Mouse (Mus musculus) liver, embryonic 11.5 days (tissue): Measurements from ENCODE around the gene Tmem9. TPM values are rescaled to one million over a fixed set of nuclear protein-coding genes. Genes with fewer than 3 reads are reported as not detected.

Experiments used
- ATAC-seq: fragments of 200-750 bp; cut with Nextera tagmentation; replicated peaks from 2 replicates; pipeline ENCODE4 v1.8.0; 2017; ENCODE audit warnings: moderate number of reproducible peaks, mild to moderate bottlenecking, moderate TSS enrichment, moderate library complexity; ENCODE audit not compliant: low FRiP score
- DNase-seq: peaks from one replicate; pipeline ENCODE4 v3.0.0-alpha.2; 2017; ENCODE audit warnings: low spot score
- H3K27ac ChIP-seq: fragments of 300-500 bp; sonication (generic); 2 replicates; pipeline ENCODE4 v1.5.1; 2014; ENCODE audit warnings: mild to moderate bottlenecking, low read depth, low read length, control low read depth
- H3K27me3 ChIP-seq: fragments of 300-500 bp; sonication (generic); replicated peaks from 2 replicates; pipeline ENCODE4 v1.6.1; 2014; ENCODE audit warnings: low read length, mixed read lengths; ENCODE audit not compliant: control insufficient read depth, insufficient read depth
- H3K36me3 ChIP-seq: fragments of 300-500 bp; sonication (generic); 2 replicates; pipeline ENCODE4 v1.6.1; 2014; ENCODE audit warnings: mild to moderate bottlenecking, low read length, moderate library complexity, mixed read lengths; ENCODE audit not compliant: control insufficient read depth, insufficient read depth
- H3K4me1 ChIP-seq: fragments of 300-500 bp; sonication (generic); replicated peaks from 2 replicates; pipeline ENCODE4 v1.6.1; 2014; ENCODE audit warnings: low read length, mixed read lengths; ENCODE audit not compliant: control insufficient read depth, insufficient read depth
- H3K4me2 ChIP-seq: fragments of 300-500 bp; sonication (generic); 2 replicates; pipeline ENCODE4 v1.6.1; 2014; ENCODE audit warnings: mild to moderate bottlenecking, control low read depth, moderate library complexity
- H3K4me3 ChIP-seq: fragments of 300-500 bp; sonication (generic); 2 replicates; pipeline ENCODE4 v1.5.1; 2014; ENCODE audit warnings: low read depth, low read length, control low read depth
- H3K9ac ChIP-seq: fragments of 300-500 bp; sonication (generic); 2 replicates; pipeline ENCODE4 v1.6.1; 2014; ENCODE audit warnings: low read depth, low read length, control low read depth
- H3K9me3 ChIP-seq: fragments of 300-500 bp; sonication (generic); 2 replicates; pipeline ENCODE4 v1.6.1; 2016; ENCODE audit warnings: low read length, inconsistent platforms, mixed read lengths; ENCODE audit not compliant: control insufficient read depth
- whole genome bisulfite sequencing: fragments of 180-500 bp; shearing (Covaris S2); extraction: QIAGEN DNeasy Blood & Tissue Kit; methylation state at CpG from one replicate; pipeline ENCODE4 v1.1.7; 2014; 5-methylcytosine and 5-hydroxymethylcytosine counted together
- polyA plus RNA-seq: library from polyadenylated mRNA; unstranded; fragments of >200 nt; fragmentation: Nextera tagmentation; extraction: Ambion mirVana; gene quantifications from 2 replicates; pipeline ENCODE4 v1.2.1, GENCODE M21; 2014

Gene Tmem9
- polyA plus RNA-seq, 1 experiment from 2014 or later, result 92.6 TPM

DNA sequence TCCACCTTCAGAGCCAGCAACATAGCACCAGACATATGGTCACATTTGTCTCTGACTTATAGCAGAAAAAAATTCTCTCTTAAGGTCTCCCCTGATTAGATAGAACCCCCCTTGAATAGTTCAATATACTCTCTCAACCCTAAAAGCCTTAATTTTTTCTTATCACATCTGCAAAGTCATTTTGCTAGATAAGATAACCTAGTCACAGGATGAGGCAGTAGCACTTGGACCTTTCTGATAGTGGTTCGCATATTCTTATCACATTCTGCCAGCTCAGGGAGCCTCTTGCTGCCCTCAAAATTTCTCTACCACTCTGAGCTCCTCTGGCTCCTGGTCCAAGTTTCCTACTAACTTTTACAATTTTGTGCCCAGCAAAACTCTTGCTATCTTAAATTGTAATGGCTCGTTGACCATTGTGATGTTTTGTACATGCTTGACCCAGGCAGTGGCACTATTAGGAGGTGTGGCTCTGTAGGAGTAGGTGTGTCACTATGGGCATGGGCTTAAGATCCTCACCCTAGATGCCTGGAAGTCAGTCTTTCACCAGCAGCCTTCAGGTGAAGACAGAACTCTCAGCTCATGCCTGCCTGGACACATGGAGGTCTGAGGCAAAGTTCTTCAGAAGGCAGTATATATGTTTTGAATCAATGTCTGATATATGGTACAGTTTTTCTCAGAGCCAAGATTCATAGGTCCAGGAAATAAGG is 7.0 kb downstream of the Tmem9 start:
- no peak for DNase-seq
- H3K4me1 ChIP-seq, result peaks cover 21% of the 10 kb centered on the region
- no peak overlapping the region for H3K4me3 ChIP-seq
- ATAC-seq, result peak; percentile 84
- no peaks in the 10 kb centered on the region for H3K36me3 ChIP-seq
- H3K4me2 ChIP-seq, result peak overlapping the region; percentile 53
- no peaks in the 10 kb centered on the region for H3K9me3 ChIP-seq
- H3K27ac ChIP-seq, result peak overlapping the region; percentile 86
- H3K27me3 ChIP-seq, result no peaks in the 10 kb centered on the region
- 29% methylated on average over 2 of the region's 2 CpGs for WGBS
- no peak overlapping the region for H3K9ac ChIP-seq

DNA sequence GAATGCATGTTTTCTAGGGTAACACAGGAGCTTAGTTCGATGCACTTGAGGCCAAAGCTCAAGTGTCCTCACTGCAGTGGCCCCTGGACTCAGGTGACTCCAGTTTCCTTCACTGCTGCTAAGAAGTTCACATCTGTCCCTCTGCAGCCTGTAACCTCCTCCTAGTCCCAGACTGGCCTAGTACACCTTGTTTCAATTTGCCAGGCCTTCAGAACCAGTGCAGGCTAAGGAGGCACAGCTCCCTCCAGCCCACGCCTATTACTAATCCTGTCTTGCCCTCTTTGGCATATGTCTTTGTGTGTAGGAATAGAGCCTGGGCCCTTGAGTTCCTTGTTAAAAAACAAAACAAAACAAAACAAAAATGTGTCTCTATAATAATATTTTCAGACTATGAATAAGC is 9.4 kb downstream of the Tmem9 start:
- H3K9me3 ChIP-seq, result no peaks in the 10 kb centered on the region
- DNase-seq (no peak), ATAC-seq (no peak)
- H3K4me3 ChIP-seq, result peak overlapping the region; percentile 86
- no peak overlapping the region for H3K27ac ChIP-seq
- H3K27me3 ChIP-seq, result no peaks in the 10 kb centered on the region
- peak overlapping the region; percentile 83 for H3K4me2 ChIP-seq
- WGBS, result 73% methylated on average over 2 of the region's 2 CpGs
- peaks cover 12% of the 10 kb centered on the region; the same call in 1 of the 2 replicates for H3K36me3 ChIP-seq
- no peak overlapping the region for H3K9ac ChIP-seq
- H3K4me1 ChIP-seq, result peaks cover 21% of the 10 kb centered on the region

DNA sequence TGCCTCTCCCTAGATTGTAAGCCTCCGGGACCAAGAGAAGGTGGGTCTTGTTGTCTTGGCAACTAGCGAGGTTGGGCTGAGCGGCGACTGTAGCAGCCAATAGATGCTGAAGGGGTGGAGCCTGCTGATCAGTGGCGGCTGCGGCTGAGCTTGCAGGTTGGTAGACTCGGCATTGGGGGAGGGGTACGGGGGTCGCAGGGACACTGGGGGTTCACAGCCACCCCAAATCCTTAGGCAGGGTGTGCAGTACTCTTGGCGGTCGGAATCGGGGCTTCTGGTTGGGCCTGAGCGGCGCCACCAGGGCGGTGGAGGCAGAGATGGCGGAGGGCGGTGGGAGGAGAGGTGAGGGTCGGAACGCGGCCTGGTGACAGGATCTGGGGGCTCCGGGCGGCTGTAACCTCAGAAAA is 10.0 kb downstream of the Tmem9 start:
- Histone ChIP-seq H3K4me2 (peak overlapping the region; percentile 83), H3K4me1 (peaks cover 21% of the 10 kb centered on the region), H3K36me3 (peaks cover 14% of the 10 kb centered on the region; the same call in 1 of the 2 replicates), H3K27ac (peak overlapping the region; percentile 64), H3K4me3 (peak overlapping the region; percentile 86), H3K27me3 (no peaks in the 10 kb centered on the region), H3K9ac (peak overlapping the region; percentile 88), H3K9me3 (no peaks in the 10 kb centered on the region)
- peak; percentile 85 for ATAC-seq
- DNase-seq, result peak; percentile 85
- under 1% methylated on average over 22 of the region's 22 CpGs for WGBS

DNA sequence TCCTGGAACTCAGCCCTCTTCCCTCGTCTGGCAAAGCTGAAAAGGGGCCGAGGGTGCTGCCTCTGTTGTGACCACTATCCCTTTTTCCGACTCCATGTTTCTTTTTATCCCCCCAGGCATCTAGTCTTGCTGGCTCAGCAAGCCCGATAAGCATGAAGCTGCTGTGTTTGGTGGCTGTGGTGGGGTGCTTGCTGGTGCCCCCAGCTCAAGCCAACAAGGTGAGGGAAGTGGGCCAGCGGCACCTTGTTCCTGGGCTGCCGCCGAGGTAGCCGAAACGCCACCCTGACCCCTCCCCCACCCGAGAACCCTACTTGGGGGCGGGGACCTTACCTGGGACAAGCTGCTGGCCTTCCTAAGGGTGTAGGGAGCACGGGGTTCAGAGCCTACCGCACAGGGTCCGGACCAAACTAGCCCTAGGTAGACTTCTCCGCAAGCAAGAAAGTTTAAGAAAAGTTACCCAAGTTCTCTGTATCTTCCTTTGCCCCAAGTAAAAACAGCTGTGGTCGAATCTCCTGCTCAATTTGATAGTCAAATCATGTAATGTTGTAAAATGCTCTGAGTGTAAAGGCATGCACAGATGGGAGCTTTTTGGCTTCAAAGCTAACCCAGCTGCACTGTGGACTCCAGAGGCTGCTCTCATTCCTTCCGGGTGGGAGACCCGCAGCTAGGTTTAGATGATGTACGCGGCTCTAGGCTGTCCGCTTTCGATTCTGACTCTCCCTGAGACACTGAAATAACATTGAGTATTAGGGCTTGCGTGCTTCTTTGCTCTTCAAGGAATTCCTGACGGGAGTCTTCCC is 10.6 kb downstream of the Tmem9 start:
- Histone ChIP-seq H3K9me3 (no peaks in the 10 kb centered on the region), H3K27ac (peak overlapping the region; percentile 64), H3K4me3 (peak overlapping the region; percentile 86), H3K9ac (peak overlapping the region; percentile 88), H3K4me1 (peaks cover 19% of the 10 kb centered on the region), H3K4me2 (peak overlapping the region; percentile 83), H3K27me3 (no peaks in the 10 kb centered on the region), H3K36me3 (peaks cover 14% of the 10 kb centered on the region; the same call in 1 of the 2 replicates)
- ATAC-seq, result peak; percentile 10; the same call in 1 of the 2 replicates
- peak; percentile 58 for DNase-seq
- WGBS, result 10% methylated on average over 24 of the region's 24 CpGs

DNA sequence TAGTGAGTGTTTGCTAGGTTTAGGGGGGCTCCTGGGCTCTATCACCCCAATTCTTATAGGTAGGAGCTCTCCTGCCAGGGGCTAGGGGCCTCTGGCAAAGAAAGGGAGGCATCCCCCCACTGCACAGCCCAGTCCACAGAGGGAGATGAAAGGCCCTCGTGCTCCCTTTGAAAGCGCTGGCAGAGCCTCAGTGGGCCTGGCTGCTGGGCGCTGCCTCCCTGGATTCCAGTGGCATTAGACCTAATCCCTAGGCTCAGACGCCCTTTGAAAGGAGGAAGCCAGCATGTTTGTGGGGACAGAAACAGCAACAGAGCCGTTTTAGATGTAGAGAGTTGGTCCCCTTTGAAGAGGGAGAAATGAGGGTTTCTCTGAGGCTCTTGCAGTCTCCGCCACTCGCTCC is 22.3 kb downstream of the Tmem9 start:
- no peak overlapping the region for H3K27ac ChIP-seq
- no peak overlapping the region for H3K4me2 ChIP-seq
- H3K9me3 ChIP-seq, result no peaks in the 10 kb centered on the region
- H3K36me3 ChIP-seq, result peaks cover 42% of the 10 kb centered on the region
- no peak overlapping the region for H3K9ac ChIP-seq
- H3K4me1 ChIP-seq, result 0 out of 2 replicates have a peak, but pooled peaks cover 2% of the 10 kb centered on the region
- WGBS, result 78% methylated on average over 7 of the region's 7 CpGs
- ATAC-seq (no peak), DNase-seq (no peak)
- H3K4me3 ChIP-seq, result no peak overlapping the region
- H3K27me3 ChIP-seq, result no peaks in the 10 kb centered on the region

DNA sequence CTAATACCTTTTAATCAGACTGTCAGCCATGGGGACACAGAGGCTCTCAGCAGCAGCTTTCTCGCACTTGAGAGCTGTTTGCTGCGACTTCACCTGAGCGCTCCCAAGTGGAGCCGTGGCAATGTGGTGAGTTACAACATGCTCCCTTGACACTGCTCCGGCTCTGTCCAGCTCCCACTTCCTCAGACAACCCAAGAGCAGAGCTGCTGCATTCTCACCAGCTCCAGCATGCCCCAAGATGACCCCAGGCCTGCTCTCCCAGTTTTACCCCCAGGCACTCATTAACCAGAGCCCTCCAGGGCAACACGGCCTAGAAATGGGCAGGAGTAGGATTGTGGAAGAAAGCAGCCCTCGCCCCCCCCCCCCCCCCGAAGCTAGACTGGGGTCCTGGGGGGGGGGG is 23.7 kb downstream of the Tmem9 start:
- H3K36me3 ChIP-seq, result peaks cover 34% of the 10 kb centered on the region
- ATAC-seq (no peak), DNase-seq (no peak)
- WGBS, result 77% methylated on average over 8 of the region's 8 CpGs
- no peak overlapping the region for H3K27ac ChIP-seq
- H3K9ac ChIP-seq, result no peak overlapping the region
- H3K4me3 ChIP-seq, result no peak overlapping the region
- H3K4me2 ChIP-seq, result no peak overlapping the region
- H3K9me3 ChIP-seq, result no peaks in the 10 kb centered on the region
- H3K27me3 ChIP-seq, result no peaks in the 10 kb centered on the region
- 0 out of 2 replicates have a peak, but pooled peaks cover 2% of the 10 kb centered on the region for H3K4me1 ChIP-seq

DNA sequence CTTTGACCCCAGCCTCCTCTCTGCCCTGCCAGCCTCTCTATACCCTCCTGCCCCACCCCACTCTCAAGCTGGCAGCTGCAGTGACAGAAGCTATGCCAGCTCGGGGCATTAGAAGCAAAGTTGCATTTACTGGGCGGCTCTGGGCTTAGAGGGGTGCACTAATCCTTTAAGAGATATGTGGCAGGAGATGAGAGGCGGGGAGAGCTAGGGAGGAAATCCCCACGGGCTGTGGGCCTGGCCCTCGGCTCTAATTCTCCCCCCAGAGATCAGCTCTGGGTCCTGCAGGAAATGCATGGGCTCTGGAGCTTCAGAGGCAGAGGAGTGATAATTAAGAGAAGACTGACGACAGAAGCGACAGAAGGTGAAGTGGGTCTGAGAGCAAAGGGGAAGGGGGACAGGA is 25.0 kb downstream of the Tmem9 start:
- WGBS, result 52% methylated on average over 7 of the region's 7 CpGs
- no peak for ATAC-seq
- no peak for DNase-seq
- Histone ChIP-seq H3K27me3 (no peaks in the 10 kb centered on the region), H3K9ac (no peak overlapping the region), H3K4me1 (0 out of 2 replicates have a peak, but pooled peaks cover 2% of the 10 kb centered on the region), H3K9me3 (no peaks in the 10 kb centered on the region), H3K4me3 (no peak overlapping the region), H3K36me3 (peaks cover 28% of the 10 kb centered on the region), H3K4me2 (no peak overlapping the region), H3K27ac (no peak overlapping the region; the same call in 1 of the 2 replicates)

DNA sequence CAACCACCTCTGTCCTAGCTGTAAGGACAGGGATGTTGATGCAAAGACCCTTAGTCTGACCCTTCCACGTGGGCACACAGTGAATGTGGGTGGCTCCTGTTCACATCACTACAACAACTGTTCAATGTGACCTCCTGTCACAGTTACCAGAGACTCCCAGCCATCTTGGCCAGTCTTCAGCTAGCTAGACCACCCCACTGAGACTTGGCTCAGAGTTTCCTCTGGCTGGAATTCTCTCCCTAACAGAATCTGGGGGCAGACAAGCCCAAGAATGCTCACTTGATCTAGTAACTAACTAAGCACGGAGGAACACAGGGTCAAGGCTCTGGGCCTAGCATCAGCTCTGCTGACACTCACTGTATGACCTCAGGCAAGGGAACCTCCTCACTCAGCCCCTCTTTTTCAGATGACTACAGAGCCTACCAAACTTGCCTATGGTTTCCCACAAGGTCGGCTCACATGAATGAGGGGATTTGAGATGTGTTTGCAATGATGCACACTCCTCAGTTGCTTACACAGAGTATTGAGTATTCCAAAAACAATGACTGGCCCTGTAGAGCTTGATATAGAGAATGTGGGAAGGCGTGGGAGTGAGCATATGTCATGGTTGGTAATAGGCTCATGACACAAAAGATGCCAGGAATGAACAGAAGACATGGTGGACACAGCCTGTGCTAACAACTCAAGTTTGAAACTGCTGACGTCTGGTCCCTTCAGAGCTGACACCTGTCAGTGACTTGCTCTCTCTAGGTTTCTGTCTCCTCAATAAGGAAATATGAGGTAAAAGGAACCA is 31.0 kb downstream of the Tmem9 start:
- Histone ChIP-seq H3K4me3 (no peak overlapping the region), H3K4me1 (no peaks in the 10 kb centered on the region), H3K9me3 (no peaks in the 10 kb centered on the region), H3K4me2 (no peak overlapping the region), H3K9ac (no peak overlapping the region), H3K27me3 (peaks cover 22% of the 10 kb centered on the region), H3K27ac (no peak overlapping the region), H3K36me3 (peaks cover 13% of the 10 kb centered on the region)
- WGBS, result 70% methylated on average over 5 of the region's 5 CpGs
- DNase-seq, result no peak
- no peak for ATAC-seq
